Mouse (Mus musculus): ENCODE data around the gene Gm17654.
"Not testable (repeated sequence)": the region's sequence is repeated elsewhere in the genome, so short reads cannot be mapped to it uniquely, and the experiment has no call there.

DNA sequence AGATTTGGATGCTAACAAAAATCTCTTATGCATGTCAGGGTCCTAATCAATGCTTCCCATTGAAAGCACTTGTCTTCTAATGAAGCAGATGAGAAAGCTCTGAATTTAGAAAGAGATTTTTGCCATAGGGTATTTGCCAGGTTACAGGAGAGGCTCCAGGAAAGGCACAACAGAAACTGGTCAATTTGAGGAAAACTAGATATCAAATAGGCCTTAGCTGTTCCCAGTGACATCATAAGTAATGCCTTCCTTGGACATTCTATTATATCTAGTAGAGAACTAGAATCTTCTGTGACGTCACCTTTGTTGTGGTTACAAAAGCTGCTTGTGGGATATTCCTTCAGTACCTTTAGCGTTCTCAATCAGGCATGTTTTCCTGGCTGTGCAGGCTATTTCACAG lies 35.7 kb downstream of the Gm17654 start, which contains the start of gene Gm5799:
- TF ChIP-seq CTCF (IDR thresholded peaks at IDR 0.05; ENCODE audit: borderline replicate concordance, extremely low read depth, insufficient read depth, insufficient read length); POLR2A (IDR thresholded peaks at IDR 0.05; ENCODE audit: borderline replicate concordance, extremely low read depth, insufficient read depth, insufficient read length, poor library complexity, severe bottlenecking): not testable (repeated sequence)
